Mouse (Mus musculus) megakaryocyte, embryonic 14.5 days (primary cell): ENCODE results near the gene Gm49450.

Experiments used
- FLI1 ChIP-seq: IDR thresholded peaks from 2 replicates; pipeline ENCODE4 v1.6.1; 2012; ENCODE audit warnings: low read length, inconsistent platforms, mixed read lengths
- GATA1 ChIP-seq: IDR thresholded peaks from 3 replicates; pipeline ENCODE4 v1.6.1; 2012; ENCODE audit warnings: mixed read lengths, low read length, inconsistent platforms, borderline replicate concordance

DNA sequence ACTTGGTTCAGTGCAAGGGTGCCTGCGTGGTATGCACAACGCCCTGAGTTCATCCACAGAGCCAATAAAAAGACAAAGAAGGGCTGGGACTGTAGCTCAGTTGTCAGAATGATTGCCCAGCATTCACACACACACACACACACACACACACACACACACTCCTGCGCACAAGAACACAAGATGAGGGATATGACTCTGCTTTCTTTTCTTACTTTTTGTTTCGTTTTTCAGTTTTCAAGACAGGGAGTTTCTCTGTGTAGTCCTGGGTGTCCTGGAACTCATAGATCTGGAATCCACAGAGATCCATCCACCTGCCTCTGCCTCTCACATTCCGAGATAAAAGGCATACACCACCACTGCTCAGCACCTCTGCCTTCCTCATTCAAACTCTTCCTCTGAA lies 25.8 kb downstream of the Gm49450 start:
- TF ChIP-seq GATA1 (no peak), FLI1 (no peak)
